Mouse (Mus musculus): ENCODE data around the gene Fndc11.

Fndc11 gene

GRCm38 (mm10) chr2:181266839-181267238 is 47.0 kb downstream of the Fndc11 start:
- in situ Hi-C loops (cut with MboI, MseI): loop anchor here (5.0 kb wide), 1 partner anchor 80 kb away; the partner anchor contains the start of gene Ppdpf

DNA sequence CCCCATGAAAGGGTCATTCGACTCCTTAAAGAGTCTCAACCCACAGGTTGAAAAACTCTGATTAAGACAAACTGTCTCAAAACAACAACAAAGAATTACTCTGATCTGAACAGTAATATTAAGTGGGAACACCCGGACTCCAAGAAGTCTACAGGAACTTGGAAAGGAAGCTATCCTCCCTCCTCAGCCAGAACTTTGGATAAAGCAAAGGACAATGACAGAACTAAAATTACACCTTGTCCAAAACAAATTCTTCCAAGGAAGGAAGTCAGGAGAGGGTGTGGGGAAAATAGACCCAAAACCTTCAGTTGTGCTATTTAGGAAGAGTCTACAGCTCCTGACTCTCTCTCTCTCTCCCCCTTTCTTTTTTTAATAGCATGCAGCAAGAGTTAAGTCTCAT is 52.3 kb downstream of the Fndc11 start:
- in situ Hi-C loops (cut with MboI, MseI): no loop called here

All from T-helper 2 cell (primary cell).